Mouse (Mus musculus): ENCODE data around the gene 4933407L21Rik.

- no peak for TF ChIP-seq CTCF (IDR thresholded peaks at IDR 0.05; ENCODE audit: borderline replicate concordance, insufficient read depth, low read length)
- TF ChIP-seq POLR2A (IDR thresholded peaks at IDR 0.05; ENCODE audit: low read depth, low read length) = no peak
These were observed 2.9 kb downstream of the 4933407L21Rik start for GRCm38 (mm10) chr1:85931170-85931569.

All from embryonic fibroblast, embryonic 13.5 days (primary cell).